Mouse (Mus musculus) lung, postnatal 25 days (tissue): ENCODE data around the gene Psph.
"Not testable (repeated sequence)": the region's sequence is repeated elsewhere in the genome, so short reads cannot be mapped to it uniquely, and the experiment has no call there.

Experiments used
- DNase-seq: peaks from one replicate; pipeline ENCODE4 v3.0.0; 2022; ENCODE audit warnings: low spot score

The Psph gene

DNA sequence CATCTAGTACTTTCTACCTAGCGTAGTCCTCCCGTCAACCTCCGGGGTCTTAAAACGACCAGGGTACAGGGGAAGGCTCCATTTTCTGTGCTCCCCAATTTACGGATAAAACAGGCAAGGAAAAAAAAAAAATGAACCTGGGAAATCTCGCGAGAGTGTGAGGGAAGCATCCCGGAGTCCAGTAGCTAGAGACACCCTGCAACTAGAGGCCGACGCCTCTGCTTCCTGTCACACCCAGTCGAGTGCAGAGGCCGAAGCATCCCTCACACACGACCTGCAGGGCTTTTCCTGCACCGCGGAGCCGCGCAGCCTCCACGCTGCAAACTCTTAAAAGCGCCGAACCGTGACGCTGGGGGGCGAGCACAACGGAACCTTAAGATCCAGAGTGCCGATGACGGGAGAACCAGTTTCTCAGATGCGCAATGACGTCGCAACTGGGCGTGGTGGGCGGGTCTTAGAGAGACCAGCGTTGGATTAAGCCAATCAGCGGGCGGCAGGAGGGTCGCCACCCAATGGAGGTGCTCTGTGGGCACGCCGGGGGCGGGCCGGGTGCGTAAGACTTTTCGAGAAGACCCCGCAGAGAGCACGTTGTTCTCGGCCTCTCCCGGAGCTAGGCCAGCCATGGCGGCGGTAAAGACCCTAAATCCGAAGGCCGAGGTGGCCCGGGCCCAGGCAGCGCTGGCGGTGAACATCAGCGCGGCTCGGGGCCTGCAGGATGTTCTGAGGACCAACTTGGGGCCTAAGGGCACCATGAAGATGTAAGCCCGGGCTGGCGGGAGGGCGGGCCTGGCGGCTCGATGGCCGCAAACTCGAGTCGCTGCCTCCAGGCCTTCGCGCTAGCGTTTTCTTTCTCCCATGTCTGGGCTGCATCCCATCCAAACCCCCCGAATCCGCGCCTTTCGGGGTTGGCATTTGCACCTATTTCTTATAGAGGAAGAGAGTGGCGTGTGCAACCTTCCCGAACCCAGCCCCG, at the start of gene Psph:
TSS of gene Psph (minus strand) at position 632 of the 973 bp plus-strand sequence.
- peak; percentile 97 for DNase-seq

DNA sequence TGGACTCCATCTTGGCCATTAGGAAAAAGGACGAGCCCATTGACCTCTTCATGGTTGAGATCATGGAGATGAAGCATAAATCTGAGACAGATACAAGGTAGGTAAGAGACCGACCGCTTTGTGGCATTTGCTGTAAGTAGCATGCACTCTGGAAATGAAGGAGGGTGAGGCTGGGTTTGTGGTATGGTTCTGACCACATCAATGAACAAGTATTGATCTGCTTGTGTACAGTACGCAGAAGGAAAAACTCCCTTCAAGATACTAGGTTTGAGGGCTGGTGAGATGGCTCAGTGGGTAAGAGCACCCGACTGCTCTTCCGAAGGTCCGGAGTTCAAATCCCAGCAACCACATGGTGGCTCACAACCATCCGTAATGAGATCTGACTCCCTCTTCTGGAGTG, 3.3 kb upstream of the Psph start:
- not testable (repeated sequence) for DNase-seq

DNA sequence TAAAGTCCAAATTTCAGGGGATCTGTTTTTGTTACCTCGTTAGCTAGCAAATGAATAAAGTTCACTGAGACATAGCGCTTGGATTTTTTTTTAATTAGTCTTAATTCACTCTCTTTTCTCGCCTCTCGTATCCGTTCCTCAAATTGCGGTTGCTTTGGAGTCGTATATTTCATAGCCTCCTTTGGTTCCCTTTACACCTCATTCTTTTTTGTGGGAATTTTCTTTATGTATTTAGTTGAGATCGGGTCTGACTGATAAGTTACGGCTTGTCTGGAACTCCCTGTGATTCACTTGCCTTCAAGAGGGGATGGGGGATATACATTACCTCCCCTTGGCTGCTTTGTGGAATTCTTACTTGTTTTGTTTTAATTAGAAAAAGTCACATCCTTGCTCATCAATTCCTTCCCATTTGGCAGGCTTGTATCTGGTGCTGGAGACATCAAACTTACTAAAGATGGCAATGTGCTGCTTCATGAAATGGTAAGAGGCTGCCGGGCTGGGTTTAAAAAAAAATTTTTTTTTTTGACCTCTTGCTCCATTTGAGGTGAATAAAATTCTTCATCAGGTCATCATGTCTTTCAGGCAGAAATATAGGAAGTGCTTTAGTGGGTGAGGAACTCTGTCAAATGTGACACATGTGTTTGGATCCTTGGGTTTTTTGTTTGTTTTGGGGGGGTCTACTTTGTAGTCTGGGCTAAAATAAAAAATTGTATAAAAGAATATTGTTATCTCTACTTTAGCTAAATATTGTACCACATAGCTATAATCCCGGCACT, 757 bp upstream of the Psph start:
- no peak for DNase-seq

DNA sequence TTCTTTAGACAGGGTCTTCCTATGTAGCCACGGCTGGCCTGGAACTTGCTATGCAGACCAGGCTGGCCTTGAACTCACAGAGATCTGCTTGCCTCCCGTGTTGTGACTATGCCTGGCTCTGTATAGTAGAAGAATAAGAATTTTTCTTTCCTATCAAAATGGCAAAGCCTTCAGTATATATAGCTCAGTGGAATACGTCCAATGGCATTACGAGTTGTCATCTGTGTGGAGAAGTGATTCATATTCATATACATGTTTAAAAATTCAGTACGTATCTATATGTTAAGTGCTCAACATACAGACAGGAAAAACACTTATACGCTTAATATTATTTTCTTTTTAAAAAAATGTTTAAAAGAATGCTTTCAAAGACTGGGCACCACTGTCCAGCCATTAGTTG, 1.1 kb downstream of the Psph start:
- no peak for DNase-seq

DNA sequence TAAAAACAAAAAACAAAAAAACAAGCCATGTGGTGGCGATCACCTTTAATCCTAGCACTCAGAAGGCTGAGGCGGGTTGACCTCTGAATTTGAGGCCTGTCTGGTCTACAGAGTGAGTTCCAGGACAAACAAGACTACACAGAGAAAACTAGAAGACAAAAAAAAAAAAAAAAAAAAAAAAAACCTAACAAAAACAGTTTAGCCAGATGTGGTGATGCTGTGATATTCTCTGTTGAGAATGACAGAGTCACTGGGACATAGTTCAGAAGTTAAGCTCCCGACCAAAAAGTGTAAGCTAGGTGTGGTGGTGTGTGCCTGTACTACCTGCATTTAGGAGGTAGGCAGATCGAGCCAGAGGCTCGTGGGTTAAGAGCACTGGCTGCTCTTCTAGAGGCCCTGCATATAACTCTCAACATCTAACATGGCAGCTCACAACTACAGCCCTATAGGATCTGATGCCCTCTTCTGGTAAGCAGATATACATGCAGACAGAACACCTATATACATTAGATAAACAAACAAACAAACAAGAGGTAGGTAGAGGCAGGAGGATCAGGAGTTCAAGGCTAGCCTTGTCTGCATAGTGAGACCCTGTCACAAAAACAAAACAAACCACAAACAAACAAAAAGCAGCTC, 1.9 kb downstream of the Psph start:
- DNase-seq: no peak

DNA sequence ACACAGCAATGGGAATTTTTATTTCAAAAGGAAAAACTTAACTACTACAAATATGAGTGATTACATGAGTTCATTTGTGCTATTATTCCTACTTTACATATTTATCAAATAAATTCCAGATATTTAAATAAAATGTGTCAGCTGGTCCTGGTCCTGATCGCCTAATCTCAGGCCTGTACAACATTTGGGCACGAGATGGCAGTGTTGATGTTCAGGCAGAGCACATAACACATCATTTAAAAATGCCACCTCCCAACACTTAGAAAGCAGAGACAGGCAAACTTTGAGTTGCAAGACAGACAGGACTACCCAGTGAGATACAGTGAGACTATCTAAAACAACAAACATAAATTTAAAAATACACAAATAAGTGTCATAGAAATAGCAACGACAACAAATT, 5.0 kb downstream of the Psph start:
- DNase-seq: no peak

DNA sequence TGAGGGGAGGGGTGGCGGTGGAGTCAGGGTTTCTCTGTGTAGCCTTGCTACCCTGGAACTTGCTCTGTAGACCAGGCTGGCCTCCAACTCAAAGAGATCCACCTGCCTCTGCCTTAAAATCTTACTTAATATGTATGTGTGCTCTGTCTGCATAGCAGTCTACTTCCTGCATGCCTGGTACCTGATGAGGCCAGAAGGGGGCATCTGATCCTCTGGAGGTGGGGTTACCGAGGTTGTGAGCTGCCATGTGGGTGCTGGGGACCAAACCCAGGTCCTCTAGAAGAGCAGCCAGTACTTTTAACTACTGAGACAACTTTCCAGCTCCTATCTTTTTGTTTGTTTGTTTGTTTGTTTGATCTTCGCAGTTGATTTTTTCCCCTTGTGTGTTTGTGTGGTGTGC, 7.1 kb downstream of the Psph start:
- DNase-seq: no peak

DNA sequence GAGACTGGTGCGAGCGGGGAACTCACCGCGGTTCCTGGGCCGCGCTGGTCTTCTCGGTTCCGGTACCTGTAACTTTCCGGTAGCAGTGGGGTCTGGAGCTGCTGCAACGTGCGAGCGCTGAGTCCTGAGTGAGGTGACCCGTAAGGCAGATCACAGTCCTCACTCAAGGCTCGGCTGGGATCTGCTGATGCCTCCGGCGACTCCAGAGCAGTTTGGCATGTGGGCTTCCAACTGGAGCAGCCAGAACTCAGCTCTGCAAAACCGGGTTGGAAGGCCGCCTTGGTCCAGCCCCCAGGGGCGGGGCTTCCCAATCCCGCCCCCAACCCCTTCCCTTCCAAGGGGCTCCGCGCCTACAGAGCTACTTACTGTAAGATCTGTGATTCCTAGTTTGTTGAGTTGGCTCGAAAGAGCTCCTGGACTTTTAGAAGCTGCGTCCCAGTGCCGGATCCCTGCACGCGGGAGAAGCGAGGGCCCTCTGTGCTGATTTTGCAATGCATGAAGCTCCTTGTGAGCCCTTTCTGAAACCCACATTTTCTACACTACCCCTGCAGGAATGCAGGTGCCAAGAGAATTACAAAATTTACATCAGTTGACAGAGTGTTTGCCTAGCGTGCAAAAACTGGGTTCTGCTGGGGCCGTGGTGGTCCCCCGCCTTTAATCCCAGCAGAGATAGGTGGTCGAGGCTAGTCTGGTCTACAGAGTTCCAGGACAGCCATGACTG, 8.1 kb downstream of the Psph start:
- peak; percentile 65 for DNase-seq

DNA sequence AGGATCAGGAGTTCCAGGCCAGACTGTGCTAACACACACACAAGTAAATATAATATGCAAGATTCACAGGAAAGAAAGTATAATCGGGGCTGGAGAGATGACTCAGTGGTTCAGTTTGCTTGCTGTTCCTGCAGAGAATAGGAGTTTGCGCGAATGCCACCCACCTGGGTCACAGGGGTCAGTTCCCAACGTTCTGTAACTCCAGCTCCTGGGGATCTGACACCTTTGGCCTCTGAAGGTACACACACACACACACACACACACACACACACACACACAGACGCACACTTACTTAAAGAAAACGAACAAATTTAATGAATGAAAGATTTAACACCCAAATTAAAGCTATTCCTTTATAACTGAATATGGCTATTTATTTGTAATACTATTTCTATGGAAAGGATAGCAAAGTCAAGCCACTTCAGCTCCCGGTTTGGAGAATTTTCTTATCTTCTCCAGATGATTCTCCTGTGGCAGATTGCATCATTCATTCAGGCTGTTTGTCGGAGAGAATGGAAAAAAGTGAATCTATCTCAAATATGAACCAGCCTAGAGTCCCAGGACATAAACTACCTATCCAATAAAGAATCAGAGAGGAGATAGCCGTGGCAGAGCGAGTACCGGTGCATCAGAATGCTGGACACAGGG, 8.8 kb downstream of the Psph start:
- no peak for DNase-seq

DNA sequence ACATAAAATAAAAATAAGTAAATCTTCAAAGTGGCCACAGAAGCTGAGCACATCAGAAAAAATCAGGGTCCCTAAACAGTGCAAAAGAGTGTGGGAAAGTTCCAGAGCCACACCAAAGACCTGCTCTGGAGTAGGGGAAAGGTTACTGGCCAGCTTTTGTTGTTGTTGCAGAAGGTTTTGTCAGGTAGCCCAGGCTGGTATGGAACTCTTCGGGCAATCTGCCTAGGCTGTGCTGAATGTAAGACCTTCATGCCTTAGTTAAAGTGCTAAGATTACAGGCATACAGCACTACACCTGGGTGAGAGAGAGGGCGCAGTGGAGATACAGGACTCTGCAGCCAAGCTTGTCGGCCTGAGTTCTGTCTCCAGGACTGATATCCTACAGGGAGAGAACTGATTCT, 12.6 kb downstream of the Psph start:
- no peak for DNase-seq

DNA sequence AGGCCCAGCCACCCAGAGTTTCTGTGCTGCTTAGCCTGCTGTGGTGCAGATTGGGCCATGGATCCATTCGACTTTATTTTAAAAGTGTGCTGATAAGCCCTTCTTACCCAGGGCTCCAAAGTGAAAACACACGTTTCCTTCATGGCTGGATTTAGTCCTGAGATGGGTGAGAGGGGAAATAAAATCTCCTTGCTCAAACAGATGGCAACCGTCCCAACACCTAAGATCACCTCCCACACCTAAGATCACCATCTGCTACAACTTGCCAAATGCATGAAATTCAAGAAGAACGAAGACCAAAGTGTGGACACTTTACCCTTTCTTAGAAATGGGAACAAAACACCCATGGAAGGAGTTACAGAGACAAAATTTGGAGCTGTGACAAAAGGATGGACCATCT, 13.9 kb downstream of the Psph start:
- not testable (repeated sequence) for DNase-seq

DNA sequence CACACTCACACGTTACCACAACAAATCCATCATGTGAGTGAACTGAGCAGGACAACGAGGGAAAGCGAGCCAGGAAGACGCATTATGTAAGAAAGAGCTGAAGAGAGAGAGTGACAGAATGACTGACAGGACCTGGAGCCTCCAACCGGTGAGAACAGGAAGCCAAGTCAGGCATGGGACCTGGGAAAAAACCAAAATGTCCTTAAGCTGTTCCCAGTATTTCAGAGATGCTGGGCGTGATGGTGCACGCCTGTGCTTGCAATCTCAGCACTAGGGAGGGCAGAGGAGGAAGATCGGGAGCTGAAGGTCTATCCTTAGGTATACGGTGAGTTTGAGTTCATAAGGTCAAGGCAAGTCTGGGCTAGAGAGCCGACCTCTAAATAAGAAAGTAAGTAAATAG, 14.8 kb downstream of the Psph start:
- DNase-seq: no peak

DNA sequence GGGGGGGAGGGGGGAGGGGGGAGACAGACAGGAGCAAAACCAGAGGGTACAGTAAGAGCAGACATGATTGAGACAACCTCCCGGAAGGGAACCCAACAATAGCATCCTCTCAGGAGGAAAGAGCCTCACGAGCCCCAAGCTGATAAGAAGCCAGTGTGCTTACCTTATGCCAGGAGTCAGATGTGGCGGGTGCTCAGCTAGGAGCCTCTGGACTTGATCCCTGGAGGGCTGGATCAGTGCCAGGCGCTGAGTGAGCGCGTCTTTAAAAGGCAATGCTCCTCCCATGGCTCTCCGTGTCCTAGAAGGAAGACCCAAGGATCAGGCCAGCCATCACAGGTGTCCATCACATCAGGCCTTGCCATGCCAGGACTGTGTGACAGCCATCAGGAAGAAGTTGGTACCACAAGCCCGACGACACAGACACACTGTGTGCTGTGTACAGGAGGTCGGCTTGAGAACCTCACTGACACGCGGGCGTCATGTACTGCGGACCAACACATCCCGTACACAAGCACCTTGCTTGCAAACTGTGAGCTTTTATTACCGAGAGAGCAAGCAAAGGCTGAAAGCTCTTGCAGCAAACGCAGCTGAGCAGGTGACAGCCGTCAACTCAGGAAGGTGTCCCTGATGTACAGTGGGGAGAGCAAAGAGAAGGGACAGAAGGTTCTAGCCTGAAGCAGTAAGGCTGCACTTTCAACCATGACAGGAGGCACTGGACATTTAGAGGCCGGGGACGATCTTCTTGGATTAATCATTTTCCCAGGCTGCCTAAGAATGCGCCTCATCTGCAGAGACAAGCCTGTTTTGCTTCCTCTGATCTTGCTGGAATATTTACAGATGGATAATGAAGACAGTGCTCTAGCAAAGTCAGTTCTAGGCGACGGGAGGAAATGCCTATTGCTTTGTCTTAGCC, 16.6 kb downstream of the Psph start:
- no peak for DNase-seq

DNA sequence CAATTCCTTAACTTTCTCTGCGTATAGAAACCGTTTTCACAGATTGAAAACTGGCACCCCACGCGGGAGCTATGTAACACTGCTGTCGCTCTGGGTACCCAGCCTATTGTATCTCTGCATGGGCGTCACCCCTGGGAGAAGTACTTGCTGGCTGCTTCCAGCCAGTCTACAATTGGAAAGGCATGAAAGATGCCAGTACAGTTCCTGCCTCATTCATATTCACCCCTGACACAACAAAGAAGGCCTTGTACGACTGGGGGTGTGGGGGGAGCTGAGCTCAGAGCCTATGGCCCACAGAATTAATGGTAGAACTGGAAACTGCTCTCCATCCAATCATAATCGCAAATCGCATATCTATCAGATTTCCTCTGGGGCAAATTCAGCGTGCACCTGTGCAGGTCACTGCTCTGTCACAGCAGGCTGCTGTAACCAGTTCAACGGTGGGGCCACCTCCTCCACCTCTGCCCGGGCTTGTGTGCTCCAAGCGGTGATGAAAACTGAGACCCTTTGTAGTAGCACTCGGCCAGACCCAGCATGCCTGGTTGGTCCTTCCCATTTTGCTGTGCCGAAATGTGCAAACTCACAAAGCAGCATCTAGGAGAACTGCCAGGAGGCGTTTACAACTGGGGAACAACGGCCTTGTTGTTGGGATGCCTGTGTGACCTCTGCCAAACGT, 25.2 kb downstream of the Psph start:
- DNase-seq: no peak

DNA sequence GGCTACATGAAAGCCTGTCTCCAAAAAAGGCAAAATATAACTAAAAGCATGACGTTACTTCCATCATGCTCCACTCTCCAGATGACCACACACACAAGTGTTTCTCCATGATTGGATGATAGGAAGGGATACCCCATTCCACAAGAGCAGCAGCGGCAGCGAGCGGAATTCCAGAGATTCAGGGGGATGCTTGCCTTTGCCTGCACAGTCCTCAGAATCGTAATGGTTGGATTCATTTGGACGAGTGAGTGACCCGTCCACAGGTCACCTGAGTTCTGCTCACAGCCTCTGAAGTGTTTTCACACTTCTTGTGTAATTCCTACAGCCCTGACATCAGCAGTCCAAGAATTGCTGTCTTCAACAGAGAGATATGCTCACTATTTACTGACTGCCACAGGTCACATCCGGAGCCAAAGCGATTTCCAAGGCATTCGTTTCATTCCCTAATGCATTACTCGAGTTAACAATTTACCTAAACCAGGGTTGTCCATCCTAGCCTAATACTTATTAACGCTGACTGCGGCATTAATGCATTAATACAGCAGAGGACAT, 27.2 kb downstream of the Psph start:
- DNase-seq: no peak

DNA sequence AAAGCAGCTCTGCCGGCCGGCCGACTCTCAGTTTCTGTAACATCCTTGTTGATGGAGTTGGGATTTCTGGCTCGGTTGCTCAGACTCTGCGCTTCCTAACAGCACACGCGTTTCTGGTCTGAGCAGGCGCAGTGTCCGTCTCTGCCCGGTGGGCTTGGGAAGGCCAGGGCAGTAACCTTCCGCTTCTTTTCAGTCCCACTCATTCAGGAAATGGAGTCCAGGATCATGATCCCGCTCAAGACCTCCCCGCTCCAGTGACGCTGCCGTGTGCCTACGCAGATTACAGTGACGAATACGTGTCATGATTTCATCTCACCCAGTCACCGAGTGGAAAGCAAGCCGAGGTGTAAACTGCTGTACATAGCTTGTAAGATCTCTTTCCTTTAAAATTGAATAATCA, 30.4 kb downstream of the Psph start:
- no peak for DNase-seq

DNA sequence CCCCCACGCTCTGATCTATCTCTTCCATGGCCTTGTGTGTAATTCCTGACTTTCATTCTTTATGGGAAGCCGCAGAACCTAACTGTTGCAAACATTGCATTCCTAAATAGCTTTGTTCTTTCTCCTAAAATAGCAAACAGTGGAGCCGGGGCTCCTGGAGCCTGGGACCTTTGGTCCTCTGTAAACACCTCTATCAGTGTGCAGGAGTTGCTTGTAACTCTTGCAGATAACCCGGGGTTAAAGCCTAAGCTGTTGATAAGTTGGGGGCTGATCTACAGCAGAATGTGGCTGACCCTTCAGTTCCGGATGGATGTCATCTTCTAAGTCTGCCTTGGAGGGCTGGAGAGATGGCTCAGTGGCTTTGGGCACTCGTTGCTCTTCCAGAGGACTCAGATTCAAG, 43.2 kb downstream of the Psph start:
- no peak for DNase-seq

DNA sequence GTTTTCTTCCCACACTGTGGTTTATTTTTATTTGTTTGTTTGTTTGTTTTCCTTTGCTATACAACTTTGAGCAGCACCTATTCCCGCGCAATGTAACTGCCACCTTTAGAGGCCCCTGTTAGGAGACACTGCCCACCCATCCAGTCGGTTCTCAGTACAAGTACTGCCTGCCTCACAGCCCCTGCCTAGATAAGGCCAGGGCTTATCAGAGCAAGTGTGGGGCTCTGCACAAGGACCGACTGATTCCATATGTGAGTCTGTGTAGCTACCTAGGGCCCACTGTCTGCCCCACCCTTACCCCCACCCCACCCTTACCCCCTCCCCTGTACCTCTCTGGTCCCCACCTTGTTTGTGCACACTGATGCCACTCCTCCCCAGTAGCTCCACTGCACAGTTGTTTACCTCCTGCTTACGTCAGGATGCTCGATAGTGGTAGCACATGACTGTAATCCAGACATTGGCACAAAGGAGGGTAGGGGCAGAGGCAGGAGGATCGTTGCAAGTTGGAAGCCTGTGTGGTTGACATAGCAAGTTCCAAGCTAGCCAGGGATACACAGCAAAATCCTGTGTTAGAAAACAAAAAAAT, 44.3 kb downstream of the Psph start:
- DNase-seq: no peak

DNA sequence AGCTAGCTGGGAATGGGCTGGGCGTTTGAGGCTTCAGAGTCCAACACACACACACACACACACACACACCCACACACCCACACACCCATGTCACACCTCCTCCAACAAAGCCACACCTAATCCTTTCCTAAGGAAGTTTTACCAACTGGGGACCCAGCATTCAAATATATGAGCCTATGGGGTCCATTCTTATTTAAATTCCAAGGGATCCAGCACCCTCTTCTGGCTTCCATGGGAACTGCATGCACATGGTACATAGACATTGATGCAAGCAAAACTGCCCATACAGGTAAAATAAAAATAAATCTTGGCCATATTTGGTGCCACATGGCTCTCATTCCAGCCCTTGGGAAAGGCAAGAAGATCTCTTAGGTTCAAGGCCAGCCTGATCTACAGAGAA, 46.3 kb downstream of the Psph start:
- peak; percentile 13 for DNase-seq
